Mouse (Mus musculus) lung, postnatal 36 days (tissue): Measurements from ENCODE around the gene Fam131c.

Source experiments
- DNase-seq: peaks from one replicate; pipeline ENCODE4 v3.0.0; 2022; ENCODE audit warnings: mixed read lengths

The Fam131c gene

GRCm38 (mm10) chr4:141415924-141416323, 47.9 kb downstream of the Fam131c start, which contains the start of gene Clcnkb:
Gene Clcnkb (minus strand): TSS chr4:141416014.
- DNase-seq: no peak

GRCm38 (mm10) chr4:141419398-141420191, 51.6 kb downstream of the Fam131c start:
- peak; percentile 56 for DNase-seq

- no peak for DNase-seq
Measured at GRCm38 (mm10) chr4:141420192-141420829, 52.3 kb downstream of the Fam131c start, which contains the start of gene Hspb7. Gene Hspb7 (plus strand): TSS chr4:141420779.

- no peak for DNase-seq
Measured at GRCm38 (mm10) chr4:141420886-141421285, 52.9 kb downstream of the Fam131c start.

- DNase-seq: peak; percentile 54
Measured at GRCm38 (mm10) chr4:141421423-141421822, 53.4 kb downstream of the Fam131c start.

GRCm38 (mm10) chr4:141422841-141423240, 54.8 kb downstream of the Fam131c start:
- DNase-seq: no peak

- peak; percentile 28 for DNase-seq
Measured at GRCm38 (mm10) chr4:141423288-141423687, 55.3 kb downstream of the Fam131c start.

- no peak for DNase-seq
Measured at GRCm38 (mm10) chr4:141423691-141424431, 55.8 kb downstream of the Fam131c start.

GRCm38 (mm10) chr4:141425484-141426479, 57.8 kb downstream of the Fam131c start:
- DNase-seq: peak; percentile 43

- DNase-seq: no peak
Measured at GRCm38 (mm10) chr4:141426796-141427745, 59.1 kb downstream of the Fam131c start.

GRCm38 (mm10) chr4:141427921-141428320, 59.9 kb downstream of the Fam131c start:
- no peak for DNase-seq

GRCm38 (mm10) chr4:141429381-141429780, 61.4 kb downstream of the Fam131c start:
- DNase-seq: no peak

- peak; percentile 49 for DNase-seq
Measured at GRCm38 (mm10) chr4:141429847-141430246, 61.8 kb downstream of the Fam131c start.

GRCm38 (mm10) chr4:141430997-141431396, 63.0 kb downstream of the Fam131c start:
- peak; percentile 85 for DNase-seq

- DNase-seq: no peak
Measured at GRCm38 (mm10) chr4:141432666-141433065, 64.6 kb downstream of the Fam131c start.

- DNase-seq: no peak
Measured at GRCm38 (mm10) chr4:141433191-141433590, 65.2 kb downstream of the Fam131c start.
